ENCODE assay signal across 8 mouse cellular contexts in genomic region chr16:58408062-58408486, GRCm38 (mm10). TPM values are rescaled to one million over a fixed set of nuclear protein-coding genes. Genes with fewer than 3 reads are reported as not detected.
DNase-seq lines count a peak whose midpoint lies in the region; ATAC-seq lines count a peak whose summit lies in the region.

TSS of gene Dcbld2 (plus strand) at chr16:58408443.

- H3K36me3 ChIP-seq in hindbrain, embryonic 16.5 days (ENCODE audit: control insufficient read depth, insufficient read depth, low read length), result no peaks in the 10 kb centered on the region
- H3K36me3 ChIP-seq in macrophage (ENCODE audit: inconsistent target), result no peaks in the 10 kb centered on the region

- peak; percentile 99 for DNase-seq in WW6 (ENCODE audit: low read depth, low spot score)
- peak; percentile 89 to 95 for DNase-seq in cerebellum, postnatal 4 days (ENCODE audit: low spot score in 2 of 2)
- DNase-seq in gastrocnemius, adult 18-20 months (ENCODE audit: low spot score), result peak; percentile 98
- DNase-seq in left cerebral cortex, adult 18-20 months (ENCODE audit: low spot score in 2 of 2), result peak; percentile 94 to 97
- DNase-seq in right cerebral cortex, adult 18-20 months, result peak; percentile 99
- peak; percentile 93 for DNase-seq in urinary bladder, postnatal 10 days (ENCODE audit: low spot score)

- peak within 1 kb of the TSS; percentile 81 for H3K4me2 ChIP-seq in hindbrain, embryonic 16.5 days (ENCODE audit: low read length)

- no peaks in the 10 kb centered on the region for H3K9me3 ChIP-seq in hindbrain, embryonic 16.5 days (ENCODE audit: control insufficient read depth, low read length)

- 1% methylated on average over 28 of the region's 32 CpGs for WGBS in hindbrain, embryonic 16.5 days
- 2% methylated on average over 31 of the region's 32 CpGs for WGBS in macrophage (ENCODE audit: missing documents)

- peak within 1 kb of the TSS; percentile 63 for H3K4me3 ChIP-seq in hindbrain, embryonic 16.5 days (ENCODE audit: low read length)
- peak within 1 kb of the TSS; percentile 29 for H3K4me3 ChIP-seq in macrophage (ENCODE audit: inconsistent target)

- H3K79me2 ChIP-seq in macrophage (ENCODE audit: inconsistent target), result no peaks in the 10 kb centered on the region

- H3K27me3 ChIP-seq in hindbrain, embryonic 16.5 days (replicated peaks; ENCODE audit: control insufficient read depth, insufficient read depth, low read length), result no peaks in the 10 kb centered on the region

- peak within 1 kb of the TSS; percentile 90 for H3K27ac ChIP-seq in hindbrain, embryonic 16.5 days (ENCODE audit: low read depth, low read length)
- H3K27ac ChIP-seq in macrophage, result no peak within 1 kb of the TSS

- peak within 1 kb of the TSS; percentile 85 for H3K9ac ChIP-seq in hindbrain, embryonic 16.5 days (ENCODE audit: low read depth, low read length)

- peaks cover 10% of the 10 kb centered on the region for H3K4me1 ChIP-seq in hindbrain, embryonic 16.5 days (ENCODE audit: control insufficient read depth, insufficient read depth, low read depth, low read length)

- ATAC-seq in hindbrain, embryonic 16.5 days, result peak; percentile 100

RNA-seq across cellular contexts. Expression of gene Dcbld2, which starts in this region (rescaled TPM):
- total RNA-seq in gastrocnemius, adult 18-20 months (2021), result 1 to 10 TPM; 3.6 to 4.2 TPM
- 4.9 and 5.4 TPM in 2 replicates for polyA plus RNA-seq in hindbrain, embryonic 16.5 days (2015; fragmentation: Nextera tagmentation; extraction: Ambion mirVana)
- total RNA-seq in left cerebral cortex, adult 18-20 months (2021), result 10 to 100 TPM; 21.5 to 27.5 TPM
- total RNA-seq in macrophage (2018; cell fraction: chromatin; rRNA removed), result 100 to 1,000 TPM in 3 of 26 experiments, 10 to 100 TPM in 12, 1 to 10 TPM in 11; 4.4 to 168 (median 15.3) TPM
- 10 to 100 TPM in 4 of 26 experiments, 1 to 10 TPM in 22; 1.4 to 23.2 (median 2.9) TPM for total RNA-seq in macrophage (2018; cell fraction: cytosol; rRNA removed)
- 10 to 100 TPM in 14 of 26 experiments, 1 to 10 TPM in 12; 4.3 to 87.2 (median 13.0) TPM for total RNA-seq in macrophage (2018; cell fraction: nucleus; rRNA removed)
- 0.91 to 1.7 TPM (median 1.3 TPM) in 3 replicates for polyA plus RNA-seq in macrophage (2018)

Comparison
In these comparisons a context has a peak if more than half of its experiments do, and no peak if none do; other contexts are left out.
1. RNA of gene Dcbld2 (total RNA-seq): 21.5 to 27.5 TPM in left cerebral cortex, adult 18-20 months; 3.6 to 4.2 TPM in gastrocnemius, adult 18-20 months; every median in the first group is over 4 times any median in the second.
2. Peak in every context shown above with its lines, with median percentiles within 50 percentile points of each other: DNase-seq.